Mouse (Mus musculus): ENCODE data around the gene Ap1m2.
A peak's percentile ranks its signal among the peaks of the same experiment; 100 is the strongest.
"Not testable (repeated sequence)": the region's sequence is repeated elsewhere in the genome, so short reads cannot be mapped to it uniquely, and the experiment has no call there.

The Ap1m2 gene

GRCm38 (mm10) chr9:21260491-21261040 is 51.6 kb downstream of the Ap1m2 start:
- DNase-seq (ENCODE audit: low read depth, low spot score) = no peak

- DNase-seq (ENCODE audit: low read depth, low spot score) = not testable (repeated sequence)
Measured at GRCm38 (mm10) chr9:21256349-21256748, 55.8 kb downstream of the Ap1m2 start.

GRCm38 (mm10) chr9:21254690-21255089 is 57.4 kb downstream of the Ap1m2 start:
- DNase-seq (ENCODE audit: low read depth, low spot score) = no peak

GRCm38 (mm10) chr9:21251116-21251735 is 60.9 kb downstream of the Ap1m2 start:
- DNase-seq (ENCODE audit: low read depth, low spot score) = no peak

- DNase-seq (ENCODE audit: low read depth, low spot score) = no peak
Measured at GRCm38 (mm10) chr9:21250509-21250908, 61.6 kb downstream of the Ap1m2 start.

GRCm38 (mm10) chr9:21249629-21250508 is 62.3 kb downstream of the Ap1m2 start:
- no peak for DNase-seq (ENCODE audit: low read depth, low spot score)

- peak; percentile 87 for DNase-seq (ENCODE audit: low read depth, low spot score)
Measured at GRCm38 (mm10) chr9:21248326-21248725, 63.8 kb downstream of the Ap1m2 start, which contains the start of gene S1pr5. Gene S1pr5 (minus strand): TSS chr9:21248443.

GRCm38 (mm10) chr9:21246342-21246741 is 65.8 kb downstream of the Ap1m2 start:
- no peak for DNase-seq (ENCODE audit: low read depth, low spot score)

- no peak for DNase-seq (ENCODE audit: low read depth, low spot score)
Measured at GRCm38 (mm10) chr9:21245113-21245487, 67.0 kb downstream of the Ap1m2 start.

GRCm38 (mm10) chr9:21244428-21245112 is 67.6 kb downstream of the Ap1m2 start:
- peak; percentile 87 for DNase-seq (ENCODE audit: low read depth, low spot score)
